Mouse (Mus musculus) megakaryocyte, adult 5-6 weeks (primary cell): ENCODE data around the gene Pet117. TPM values are rescaled to one million over a fixed set of nuclear protein-coding genes. Genes with fewer than 3 reads are reported as not detected.
"Not testable (repeated sequence)": the region's sequence is repeated elsewhere in the genome, so short reads cannot be mapped to it uniquely, and the experiment has no call there.

ENCODE experiments used
- ATAC-seq: 2 replicates; pipeline ENCODE4 v1.8.0; 2016; ENCODE audit warnings: mild to moderate bottlenecking, inconsistent platforms; ENCODE audit not compliant: poor library complexity, severe bottlenecking
- total RNA-seq, 2 experiments: library from RNA; stranded (forward) in 1 of 2; stranded (reverse) in 1 of 2; fragments of 153-499, 151-499 nt in 1 of 2; fragments of 221-1000, 200-1000 nt in 1 of 2; gene quantifications; 2 replicates each; pipeline versions ENCODE4 v1.2.3 to v1.2.4; 2015 to 2017

Pet117 gene
- total RNA-seq (2015) (not detected in 2 replicates), total RNA-seq (2017) (not detected in 2 replicates)

DNA sequence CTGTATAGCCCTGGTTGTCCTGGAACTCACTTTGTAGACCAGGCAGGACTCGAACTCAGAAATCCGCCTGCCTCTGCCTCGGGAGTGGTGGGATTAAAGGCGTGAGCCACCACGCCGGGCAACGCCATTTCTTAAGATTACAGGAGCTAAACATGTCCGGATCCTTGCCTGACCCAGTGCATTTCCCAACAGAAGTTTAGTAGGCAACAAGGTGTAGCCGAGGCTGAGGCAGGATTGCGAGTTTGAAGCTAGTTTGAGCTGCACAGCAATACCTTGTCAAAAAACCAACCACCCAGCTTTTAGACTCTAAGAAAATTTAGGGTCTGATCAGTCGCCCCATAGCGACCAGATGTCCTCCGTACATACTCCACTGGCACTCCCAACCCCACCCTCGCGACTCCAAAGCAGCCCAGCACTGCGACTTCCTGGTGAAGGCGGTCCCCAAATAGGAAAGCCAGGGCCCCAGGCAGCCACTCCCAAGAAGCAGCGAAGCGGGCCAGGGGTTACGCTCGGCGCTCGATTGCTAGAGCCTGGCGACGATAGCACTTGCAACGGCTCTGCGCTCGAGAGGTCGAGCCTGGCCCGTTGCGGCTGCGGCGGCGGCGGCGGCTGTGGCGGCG, at the start of gene Pet117, which contains the start of gene Kat14:
Gene Pet117, plus strand, starts transcription at position 597 of the 620 bp plus-strand sequence.
Gene Kat14, plus strand, starts transcription at position 584 of the 620 bp plus-strand sequence.
- peak; percentile 97 for ATAC-seq

DNA sequence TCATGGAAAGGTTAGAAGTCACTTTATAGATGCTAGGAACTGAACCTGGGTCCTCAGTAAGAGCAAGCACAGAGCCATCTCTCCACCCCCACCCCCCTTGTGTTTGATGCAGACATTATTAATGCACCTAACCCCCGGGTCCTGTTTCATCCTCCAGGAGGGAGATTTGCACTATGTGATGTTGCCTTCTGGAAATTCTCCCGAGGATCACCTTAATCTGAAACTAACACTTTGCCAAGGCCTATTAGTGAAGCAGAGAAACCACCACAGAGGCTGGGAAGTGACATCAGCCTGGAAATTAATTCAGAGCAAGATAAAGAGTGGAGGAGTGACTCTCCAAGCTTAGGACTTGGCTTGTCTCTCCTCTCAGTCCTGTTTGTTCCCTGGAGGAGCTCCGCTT, 44.6 kb upstream of the Pet117 start:
- no peak for ATAC-seq

DNA sequence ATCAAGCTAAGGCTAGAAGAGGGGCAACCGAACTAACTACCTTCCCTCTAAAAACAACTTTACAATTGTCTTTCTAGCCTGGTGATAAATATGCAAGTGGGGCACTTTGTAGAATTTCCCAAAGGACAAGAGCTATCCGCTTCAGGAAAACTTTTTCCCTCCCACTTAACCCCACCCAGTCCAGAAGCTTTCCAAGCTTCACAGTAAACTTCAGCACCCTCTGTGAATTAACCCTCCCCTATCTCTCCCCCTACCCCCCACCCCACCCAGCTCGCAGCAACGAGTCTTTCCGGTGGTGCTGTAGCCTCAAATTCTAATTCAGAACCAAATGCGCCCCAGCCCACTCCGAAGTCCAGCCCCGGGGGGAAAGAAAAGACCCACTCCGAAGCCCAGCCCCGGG, 39.3 kb upstream of the Pet117 start:
- no peak for ATAC-seq

GRCm38 (mm10) chr2:144329937-144330336, 38.9 kb upstream of the Pet117 start:
- ATAC-seq, result no peak

DNA sequence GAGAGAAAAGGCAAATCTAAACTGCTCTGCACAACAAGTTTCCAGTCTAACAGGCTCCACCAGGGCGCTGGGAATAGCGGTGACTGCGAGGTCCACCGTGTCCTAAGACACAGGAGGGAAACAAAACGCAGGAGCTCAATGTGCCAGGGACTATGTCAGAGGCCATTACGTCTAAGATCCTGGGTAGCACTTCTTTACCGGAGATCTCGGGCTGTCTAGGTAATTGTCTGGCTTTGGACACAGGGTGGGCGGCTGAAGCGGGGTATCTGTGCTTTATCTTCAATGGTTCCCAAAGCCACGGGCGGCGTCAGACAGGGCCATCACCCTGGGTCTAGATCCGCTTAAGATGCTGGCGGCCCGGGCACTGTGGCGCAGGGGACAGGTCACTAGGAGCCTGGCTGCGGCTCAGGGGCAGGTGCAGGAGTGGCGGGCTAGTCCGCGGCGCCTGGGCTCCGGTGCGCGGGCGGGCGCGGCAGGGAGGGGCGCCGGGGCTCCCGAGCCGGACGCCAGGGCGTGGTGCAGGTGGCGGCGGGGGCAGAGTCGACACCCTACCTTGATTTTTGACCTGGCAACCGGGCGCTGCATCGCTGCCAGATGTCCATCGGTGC, 38.3 kb upstream of the Pet117 start:
- ATAC-seq, result 0 out of 2 replicates have a peak, but pooled peaks have one; percentile 14

GRCm38 (mm10) chr2:144330960-144331371, 37.8 kb upstream of the Pet117 start:
- peak; percentile 44 for ATAC-seq

- no peak for ATAC-seq
These were observed 37.1 kb upstream of the Pet117 start, which contains the start of gene Ovol2 for GRCm38 (mm10) chr2:144331401-144332302. TSS of gene Ovol2 (minus strand) at chr2:144332146.

GRCm38 (mm10) chr2:144332486-144332885, 36.3 kb upstream of the Pet117 start:
- ATAC-seq, result no peak

DNA sequence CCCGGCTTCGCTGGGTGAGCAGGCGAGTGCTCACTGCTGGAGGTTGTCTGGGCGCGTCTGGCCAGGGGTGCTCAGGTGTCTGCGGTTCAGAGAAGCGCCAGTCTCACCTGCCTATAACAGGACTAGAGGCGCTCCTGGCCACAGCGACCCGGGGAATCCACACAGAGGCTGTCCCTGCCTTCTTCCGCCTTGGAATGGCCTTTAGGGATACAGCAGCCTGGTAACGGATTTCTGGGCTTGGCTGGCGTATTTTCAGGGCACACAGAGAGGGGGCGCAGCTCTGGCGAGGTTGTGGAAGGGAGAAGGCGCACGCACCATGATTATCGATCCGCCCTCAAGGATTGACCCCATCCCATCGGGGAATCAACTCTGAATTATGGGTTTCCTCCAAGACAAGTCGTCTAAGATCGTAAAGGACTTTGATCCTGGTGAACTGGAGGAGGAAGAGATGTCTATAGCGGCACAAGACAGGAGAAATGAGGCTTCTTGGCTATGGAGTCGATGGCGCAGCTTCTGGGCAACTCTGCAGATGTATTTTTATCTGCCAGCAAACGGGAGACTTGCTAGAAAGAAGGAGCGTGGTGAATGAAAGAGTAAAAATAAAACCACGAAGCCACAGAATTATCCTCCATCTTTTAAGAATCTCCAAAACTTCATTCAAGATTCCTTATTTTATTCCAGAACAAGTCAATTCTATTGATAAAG, 35.5 kb upstream of the Pet117 start:
- ATAC-seq, result no peak

- ATAC-seq, result peak; percentile 62
These were observed 31.6 kb upstream of the Pet117 start for GRCm38 (mm10) chr2:144337230-144337629.

DNA sequence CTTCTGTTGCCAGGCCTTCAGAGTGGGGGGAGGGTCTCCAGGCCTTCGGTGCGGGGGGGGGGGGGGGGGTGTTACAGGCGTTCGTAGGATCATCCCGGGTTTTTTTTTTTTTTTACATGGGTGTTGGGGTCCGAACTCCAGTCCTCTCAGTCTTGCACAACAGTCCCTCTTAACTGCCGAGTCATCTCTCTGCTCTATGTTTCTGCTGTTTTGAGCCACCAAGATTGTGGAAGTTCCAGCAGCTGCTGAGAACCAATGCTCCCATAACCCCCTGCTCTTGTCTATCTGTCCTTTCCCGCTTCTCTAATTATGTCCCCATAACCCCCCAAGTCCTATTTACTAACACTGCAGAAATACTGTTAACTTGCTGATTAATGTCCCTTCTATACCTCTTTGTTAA, 31.1 kb upstream of the Pet117 start:
- ATAC-seq, result peak; percentile 89

- not testable (repeated sequence) for ATAC-seq
These were observed 30.6 kb upstream of the Pet117 start for GRCm38 (mm10) chr2:144338149-144338548.

DNA sequence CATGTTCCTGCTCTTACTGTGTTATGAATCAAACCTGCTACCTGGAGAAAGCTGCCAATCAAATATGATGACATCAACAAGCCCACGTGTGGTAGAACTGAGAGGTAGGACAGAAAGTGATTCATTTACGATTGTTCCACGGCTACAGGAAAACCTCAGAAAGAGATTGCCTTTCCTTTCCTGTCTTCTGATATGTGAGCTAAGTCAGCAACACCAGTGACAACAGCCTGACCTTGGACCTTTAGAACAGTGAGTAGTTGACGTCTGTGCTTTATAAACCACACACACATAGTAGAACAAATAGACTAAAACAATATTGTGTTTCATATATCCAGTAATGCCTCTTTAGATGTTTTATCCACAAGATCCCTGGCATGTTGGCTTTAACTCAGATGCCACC, 25.6 kb upstream of the Pet117 start:
- ATAC-seq, result no peak

DNA sequence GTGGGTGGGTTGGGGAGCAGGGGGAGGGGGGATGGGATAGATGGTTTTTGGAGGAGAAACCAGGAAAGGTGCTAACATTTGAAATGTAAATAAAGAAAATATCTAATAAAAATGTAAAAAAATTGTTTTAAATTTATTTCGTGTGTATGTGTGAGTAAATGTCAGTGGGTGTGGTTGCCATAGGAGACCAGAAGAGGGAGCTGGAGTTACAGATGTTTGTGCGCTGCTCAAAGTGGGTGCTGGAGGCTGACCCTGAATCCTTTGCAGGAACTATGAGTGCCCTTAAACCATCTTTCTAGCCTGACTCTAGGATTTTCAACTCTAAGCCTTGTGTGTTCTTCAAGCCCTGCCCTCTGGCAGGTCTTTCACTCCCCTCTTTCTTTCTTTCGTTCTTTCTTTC, 20.3 kb upstream of the Pet117 start:
- ATAC-seq, result peak; percentile 74

GRCm38 (mm10) chr2:144352843-144353242, 16.0 kb upstream of the Pet117 start:
- ATAC-seq, result no peak

- ATAC-seq, result peak; percentile 62
These were observed 225 bp downstream of the Pet117 start for GRCm38 (mm10) chr2:144369020-144369421.

DNA sequence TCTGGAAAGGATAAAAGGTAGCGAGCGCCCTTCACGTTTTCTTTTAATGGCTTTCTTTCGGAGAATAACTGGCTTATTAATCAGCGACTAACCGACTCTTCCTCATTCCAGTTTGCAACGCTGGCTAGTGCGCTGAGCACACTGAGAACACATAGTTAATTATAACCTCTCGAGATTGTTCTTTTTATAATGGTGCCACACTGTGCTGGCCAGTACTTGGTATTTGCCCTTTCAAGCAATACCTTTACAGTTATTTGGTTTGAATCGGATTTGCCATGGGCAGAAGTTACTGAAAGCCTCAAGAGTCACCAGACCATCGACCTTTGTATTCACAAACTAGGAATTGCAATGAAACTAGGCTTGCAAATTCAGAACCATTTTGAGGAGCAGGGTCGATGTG, 715 bp downstream of the Pet117 start:
- peak; percentile 30 for ATAC-seq

DNA sequence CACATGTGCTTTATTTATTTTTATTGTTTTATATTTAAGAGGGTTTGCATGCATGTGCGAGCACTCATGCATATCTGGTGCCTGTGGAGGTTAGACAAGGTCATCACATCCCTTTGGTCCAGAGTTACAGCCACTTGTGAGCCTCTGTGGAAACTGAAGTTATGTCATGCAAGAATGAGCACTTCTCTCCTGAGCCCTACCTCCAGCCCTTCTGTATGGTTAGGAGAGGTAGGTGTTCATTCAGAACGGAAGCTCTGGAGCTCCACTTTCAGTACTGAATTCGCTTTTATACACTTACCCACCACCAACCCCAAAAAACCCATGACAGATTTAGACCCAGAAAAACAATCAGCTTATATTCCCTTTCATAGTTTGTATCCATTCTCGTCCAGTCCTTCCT, 2.8 kb downstream of the Pet117 start:
- ATAC-seq, result no peak

- no peak for ATAC-seq
These were observed 4.3 kb downstream of the Pet117 start for GRCm38 (mm10) chr2:144373063-144373462.

GRCm38 (mm10) chr2:144375063-144375703, 6.4 kb downstream of the Pet117 start:
- no peak for ATAC-seq
